ENCODE assay signal across 18 mouse cellular contexts in the genomic region with DNA sequence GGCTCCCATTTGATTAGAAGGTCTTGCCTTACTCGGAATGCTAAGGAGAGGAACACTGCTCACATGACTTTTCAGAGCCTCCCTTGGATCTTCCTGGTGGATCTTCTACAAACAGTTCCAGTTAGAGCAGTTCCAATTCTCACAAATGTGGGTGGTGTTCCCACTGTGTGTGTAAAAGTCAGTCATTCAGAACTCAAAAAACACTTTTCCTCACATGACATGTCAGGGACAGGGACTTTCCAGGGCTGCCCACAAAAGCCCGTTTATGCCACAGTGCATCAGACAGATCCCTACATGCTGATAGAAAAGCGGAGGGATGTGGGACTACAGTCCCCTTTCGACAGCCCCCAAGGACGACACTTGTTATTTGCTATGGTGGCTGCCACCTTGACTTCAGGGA.
"Had no signal": no experiment of that assay in that cellular context is flagged by ENCODE, and none has a peak within 500 bp of the region (broad histone marks: within the 10 kb centered on the region; RNA-seq: fewer than 3 reads in every experiment).

No protein-coding gene starts in this region.

- H3K9me3 ChIP-seq: midbrain, embryonic 13.5 days; neural tube, embryonic 13.5 days; neural tube, embryonic 15.5 days had no signal

- H3K4me3 ChIP-seq: midbrain, embryonic 13.5 days; myocyte; neural tube, embryonic 13.5 days; neural tube, embryonic 15.5 days had no signal

- H3K36me3 ChIP-seq: midbrain, embryonic 13.5 days; neural tube, embryonic 13.5 days; neural tube, embryonic 15.5 days had no signal

- ATAC-seq: liver, postnatal 0 days; midbrain, embryonic 16.5 days had no signal

- DNase-seq: liver, postnatal 0 days; lung, embryonic 14.5 days; lung, postnatal 10 days; lung, postnatal 4 days; retina, postnatal 1 day; right cerebral cortex, adult 18-20 months; right cerebral cortex, postnatal 25 days; right cerebral cortex, postnatal 4 days; spleen, adult 18-20 months; thymus, adult 18-20 months; thymus, postnatal 14 days; thymus, postnatal 36 days had no signal

- H3K27ac ChIP-seq: neural tube, embryonic 13.5 days; neural tube, embryonic 15.5 days had no signal

- H3K9ac ChIP-seq: liver, postnatal 0 days; lung, embryonic 14.5 days; midbrain, embryonic 13.5 days; neural tube, embryonic 13.5 days; neural tube, embryonic 15.5 days had no signal

- H3K4me2 ChIP-seq: lung, embryonic 14.5 days; midbrain, embryonic 11.5 days; midbrain, embryonic 13.5 days; neural tube, embryonic 13.5 days; neural tube, embryonic 15.5 days had no signal
